Mouse (Mus musculus): ENCODE results near the gene Gm9508. TPM values are rescaled to one million over a fixed set of nuclear protein-coding genes. Genes with fewer than 3 reads are reported as not detected.

The Gm9508 gene
- polyA plus RNA-seq, 2 experiments from 2014 or later = not detected

- no peak for ATAC-seq
Measured at GRCm38 (mm10) chr10:77667402-77667801, 29.6 kb downstream of the Gm9508 start.

- ATAC-seq = no peak
Measured at GRCm38 (mm10) chr10:77666342-77666741, 30.7 kb downstream of the Gm9508 start.

DNA sequence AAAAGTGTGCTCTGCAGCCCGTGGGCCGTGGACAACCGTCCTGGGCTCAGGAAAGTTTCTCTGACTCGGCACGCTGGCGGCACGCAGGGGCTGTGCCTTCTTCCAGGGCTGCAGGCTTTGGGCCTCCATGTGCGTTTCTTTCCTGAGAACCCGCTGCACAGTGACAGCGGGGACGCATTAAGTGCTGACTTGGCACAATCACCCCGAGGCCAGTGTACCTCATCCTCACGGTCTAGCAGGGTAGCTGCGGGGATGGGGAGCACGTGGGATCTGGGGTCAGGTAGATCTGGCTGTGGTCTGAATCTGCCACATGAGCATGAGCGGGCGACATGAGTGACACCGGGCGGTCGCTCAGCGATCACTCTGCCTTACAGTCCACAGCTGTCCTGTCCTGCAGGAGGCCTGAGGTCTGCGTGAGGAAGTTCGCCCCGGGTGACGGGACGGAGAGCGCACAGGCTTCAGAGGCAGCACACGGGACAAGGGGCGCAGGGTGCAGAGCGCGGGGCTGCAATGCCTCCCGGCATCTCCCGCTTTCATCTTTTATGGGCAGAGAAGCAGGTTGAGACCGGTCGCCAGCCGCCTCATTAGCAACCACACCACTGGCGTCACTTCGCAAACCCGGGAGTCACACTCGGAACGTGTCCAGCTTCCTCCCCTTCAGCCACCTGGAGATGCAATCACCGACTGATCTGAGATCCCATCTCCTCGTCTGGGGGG lies 32.9 kb downstream of the Gm9508 start:
- ATAC-seq = no peak

GRCm38 (mm10) chr10:77658286-77658994 lies 38.6 kb downstream of the Gm9508 start:
- no peak for ATAC-seq

DNA sequence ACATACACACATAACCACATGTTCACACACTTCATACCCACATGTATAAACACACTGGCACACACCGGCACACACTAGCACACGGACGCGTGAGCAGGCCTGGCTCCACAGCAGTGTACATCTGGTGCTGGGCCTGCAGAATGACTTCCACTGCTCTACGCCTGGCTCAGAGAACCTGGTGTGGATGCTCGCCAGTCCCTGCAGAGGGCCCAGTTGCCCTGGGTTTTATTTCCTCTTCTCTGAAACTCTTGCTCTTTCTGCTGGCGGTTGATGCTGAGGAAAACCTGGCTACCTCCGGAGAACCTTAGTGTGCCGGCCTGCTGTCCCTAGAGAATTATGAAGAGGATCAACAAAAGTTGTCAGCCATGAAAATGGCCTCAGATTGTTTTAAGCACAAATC lies 45.0 kb downstream of the Gm9508 start:
- ATAC-seq = no peak

- ATAC-seq = no peak
Measured at GRCm38 (mm10) chr10:77647901-77648300, 49.1 kb downstream of the Gm9508 start.

DNA sequence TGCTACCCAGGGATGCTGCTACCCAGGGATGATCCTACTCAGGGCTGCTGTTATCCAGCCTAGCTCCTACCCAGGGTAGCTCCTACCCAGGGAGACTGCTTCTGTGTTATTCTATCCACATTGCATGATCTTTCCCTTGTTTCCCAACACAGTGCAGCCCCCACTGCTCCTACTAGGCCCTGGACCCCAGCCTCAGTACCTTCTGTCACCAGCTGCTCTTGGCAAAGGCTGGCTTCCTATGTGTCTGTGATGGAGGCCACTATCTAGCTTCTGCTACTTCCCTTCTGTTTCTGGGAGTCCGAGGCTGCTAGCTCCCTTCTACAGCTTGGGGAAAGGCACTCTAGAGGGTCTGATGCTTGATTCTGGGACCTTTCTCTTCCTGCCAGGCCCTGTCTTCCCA lies 49.6 kb downstream of the Gm9508 start:
- ATAC-seq = no peak

Other genes with a start within 250 kb of the Gm9508 start
- 10 to 100 TPM; 15.2 to 15.3 TPM for gene Fam207a, start 181.4 kb downstream of the Gm9508 start, polyA plus RNA-seq (2017; shearing (Covaris generic))
- gene Itgb2, start 167.0 kb downstream of the Gm9508 start, polyA plus RNA-seq (2017; shearing (Covaris generic)) = 100 to 1,000 TPM; 375 to 386 TPM
- gene Pttg1ip, start 115.5 kb downstream of the Gm9508 start, polyA plus RNA-seq (2017; shearing (Covaris generic)) = 10 to 100 TPM; 85.6 to 92.6 TPM
- 10 to 100 TPM; 75.5 to 83.8 TPM for gene Sumo3, start 91.1 kb downstream of the Gm9508 start, polyA plus RNA-seq (2017; shearing (Covaris generic))
- gene Gm49325, start 91.0 kb downstream of the Gm9508 start, polyA plus RNA-seq (2017; shearing (Covaris generic)) = 1 to 10 TPM in 1 of 2 experiments, not detected in 1; 6.5 TPM
- 10 to 100 TPM; 36.5 to 39.3 TPM for gene Ube2g2, start 75.0 kb downstream of the Gm9508 start, polyA plus RNA-seq (2017; shearing (Covaris generic))
- gene Tspear, start 10.7 kb downstream of the Gm9508 start, polyA plus RNA-seq (2017; shearing (Covaris generic)) = under 1 TPM; 0.38 to 0.40 TPM
- gene Gm19402, start 6.5 kb downstream of the Gm9508 start, polyA plus RNA-seq (2017; shearing (Covaris generic)) = not detected
- gene Gm10272, start 9.4 kb upstream of the Gm9508 start, polyA plus RNA-seq (2017; shearing (Covaris generic)) = not detected
- not detected for gene Gm10024, start 14.2 kb upstream of the Gm9508 start, polyA plus RNA-seq (2017; shearing (Covaris generic))
- not detected for gene Gm10142, start 18.6 kb upstream of the Gm9508 start, polyA plus RNA-seq (2017; shearing (Covaris generic))
- not detected for gene Krtap12-1, start 23.4 kb upstream of the Gm9508 start, polyA plus RNA-seq (2017; shearing (Covaris generic))
- not detected for gene Gm10100, start 29.3 kb upstream of the Gm9508 start, polyA plus RNA-seq (2017; shearing (Covaris generic))
- not detected for gene Gm18596, start 45.4 kb upstream of the Gm9508 start, polyA plus RNA-seq (2017; shearing (Covaris generic))
- not detected for gene Gm9736, start 54.1 kb upstream of the Gm9508 start, polyA plus RNA-seq (2017; shearing (Covaris generic))
- gene Gm3233, start 62.4 kb upstream of the Gm9508 start, polyA plus RNA-seq (2017; shearing (Covaris generic)) = not detected
- not detected for gene Gm3238, start 74.1 kb upstream of the Gm9508 start, polyA plus RNA-seq (2017; shearing (Covaris generic))
- not detected for gene Gm7138, start 79.7 kb upstream of the Gm9508 start, polyA plus RNA-seq (2017; shearing (Covaris generic))
- gene Gm3250, start 85.3 kb upstream of the Gm9508 start, polyA plus RNA-seq (2017; shearing (Covaris generic)) = not detected
- not detected for gene Gm7137, start 91.0 kb upstream of the Gm9508 start, polyA plus RNA-seq (2017; shearing (Covaris generic))
- gene Gm9639, start 97.8 kb upstream of the Gm9508 start, polyA plus RNA-seq (2017; shearing (Covaris generic)) = not detected
- gene Gm19668, start 101.9 kb upstream of the Gm9508 start, polyA plus RNA-seq (2017; shearing (Covaris generic)) = not detected
- not detected for gene Gm9507, start 114.6 kb upstream of the Gm9508 start, polyA plus RNA-seq (2017; shearing (Covaris generic))
- not detected for gene Gm2696, start 117.4 kb upstream of the Gm9508 start, polyA plus RNA-seq (2017; shearing (Covaris generic))
- gene Krtap10-4, start 129.9 kb upstream of the Gm9508 start, polyA plus RNA-seq (2017; shearing (Covaris generic)) = not detected
- gene Krtap10-10, start 138.7 kb upstream of the Gm9508 start, polyA plus RNA-seq (2017; shearing (Covaris generic)) = not detected
- gene Gm36176, start 149.6 kb upstream of the Gm9508 start, polyA plus RNA-seq (2017; shearing (Covaris generic)) = not detected
- gene Gm10318, start 155.6 kb upstream of the Gm9508 start, polyA plus RNA-seq (2017; shearing (Covaris generic)) = not detected
- gene Gm3285, start 164.7 kb upstream of the Gm9508 start, polyA plus RNA-seq (2017; shearing (Covaris generic)) = not detected
- not detected for gene Lrrc3, start 205.3 kb upstream of the Gm9508 start, polyA plus RNA-seq (2017; shearing (Covaris generic))

Data from activated CD4-positive, CD25-positive, alpha-beta regulatory T cell, adult 4 months (primary cell).